Mouse (Mus musculus) right cerebral cortex, postnatal 25 days (tissue): ENCODE data around the gene Ptchd4.

Experiments
- DNase-seq: peaks from one replicate; pipeline ENCODE4 v3.0.0; 2022

The Ptchd4 gene

GRCm38 (mm10) chr17:42430380-42430779 lies 114.6 kb downstream of the Ptchd4 start:
- DNase-seq: no peak

- no peak for DNase-seq
Measured at GRCm38 (mm10) chr17:42452235-42452634, 136.5 kb downstream of the Ptchd4 start.

- DNase-seq: no peak
Measured at GRCm38 (mm10) chr17:42456441-42456840, 140.7 kb downstream of the Ptchd4 start.

GRCm38 (mm10) chr17:42462726-42463125 lies 147.0 kb downstream of the Ptchd4 start:
- peak; percentile 15 for DNase-seq

GRCm38 (mm10) chr17:42480173-42480991 lies 164.6 kb downstream of the Ptchd4 start:
- no peak for DNase-seq

- DNase-seq: no peak
Measured at GRCm38 (mm10) chr17:42509356-42510262, 193.9 kb downstream of the Ptchd4 start.

- no peak for DNase-seq
Measured at GRCm38 (mm10) chr17:42530147-42530546, 214.4 kb downstream of the Ptchd4 start.

- DNase-seq: peak; percentile 26
Measured at GRCm38 (mm10) chr17:42549578-42549977, 233.8 kb downstream of the Ptchd4 start.
